Mouse (Mus musculus): ENCODE measurements around the gene Parp11.

- no peak for TF ChIP-seq CTCF (IDR thresholded peaks at IDR 0.05; ENCODE audit: low read depth, low read length)
- TF ChIP-seq POLR2A (IDR thresholded peaks at IDR 0.05; ENCODE audit: extremely low read depth, insufficient read depth, low read length) = no peak
Measured at GRCm38 (mm10) chr6:127466749-127467310, 20.2 kb downstream of the Parp11 start.

Measured in liver, adult 2 months (tissue).